21 mouse cellular contexts compared by ENCODE assay signal in the genomic region with DNA sequence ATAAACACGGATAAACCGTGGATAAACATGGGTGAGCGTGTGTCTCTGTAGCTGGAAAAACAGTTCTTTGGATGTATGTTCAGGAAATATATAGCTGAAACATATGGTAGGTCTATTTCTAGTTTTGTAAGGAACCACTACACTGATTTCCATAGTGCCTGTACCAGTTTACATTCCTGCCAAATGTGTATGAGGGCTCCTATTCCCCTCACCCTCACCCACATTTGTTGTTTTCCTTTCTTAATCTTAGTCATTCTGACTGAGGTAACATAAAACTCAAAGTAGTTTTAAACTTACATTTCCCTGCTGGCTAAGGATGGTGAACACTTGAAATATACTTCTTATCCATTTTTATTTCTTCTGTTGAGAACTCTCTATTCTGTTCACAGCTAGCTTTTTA.
"Had no signal": no experiment of that assay in that cellular context is flagged by ENCODE, and none has a peak within 500 bp of the region (broad histone marks: within the 10 kb centered on the region; RNA-seq: fewer than 3 reads in every experiment).

No protein-coding gene starts in this region.

- DNase-seq: cerebellum, adult 8-10 months; cerebellum, adult 9-10 months; cerebellum, adult 9-11 months; cerebellum, postnatal 10 days; cerebellum, postnatal 14 days; cerebellum, postnatal 25 days; cerebellum, postnatal 36 days; embryo, embryonic 11 days; forebrain, postnatal 0 days; gastrocnemius, adult 2 months; gastrocnemius, postnatal 10 days; gastrocnemius, postnatal 14 days; gastrocnemius, postnatal 25 days; gastrocnemius, postnatal 36 days; heart, adult 11 months; heart, adult 18-20 months; heart, adult 2 months had no signal

- ATAC-seq: forebrain, embryonic 13.5 days; forebrain, embryonic 14.5 days; forebrain, embryonic 15.5 days; forebrain, embryonic 16.5 days; forebrain, postnatal 0 days had no signal
